Mouse (Mus musculus) megakaryocyte, embryonic 14.5 days (primary cell): ENCODE measurements around the gene Prkch.

ENCODE experiments used
- FLI1 ChIP-seq: IDR thresholded peaks from 2 replicates; pipeline ENCODE4 v1.6.1; 2012; ENCODE audit warnings: low read length, inconsistent platforms, mixed read lengths
- GATA1 ChIP-seq: IDR thresholded peaks from 3 replicates; pipeline ENCODE4 v1.6.1; 2012; ENCODE audit warnings: mixed read lengths, low read length, inconsistent platforms, borderline replicate concordance

- TF ChIP-seq GATA1 (no peak), FLI1 (no peak)
These were observed 725 bp downstream of the Prkch start for GRCm38 (mm10) chr12:73585241-73585801.
